Mouse (Mus musculus): ENCODE results near the gene Tmem200c.

The Tmem200c gene

GRCm38 (mm10) chr17:68826323-68826722 is at the start of gene Tmem200c:
Gene Tmem200c (plus strand): TSS chr17:68826623.
- DNase-seq (ENCODE audit: low read depth, low spot score) = no peak

DNA sequence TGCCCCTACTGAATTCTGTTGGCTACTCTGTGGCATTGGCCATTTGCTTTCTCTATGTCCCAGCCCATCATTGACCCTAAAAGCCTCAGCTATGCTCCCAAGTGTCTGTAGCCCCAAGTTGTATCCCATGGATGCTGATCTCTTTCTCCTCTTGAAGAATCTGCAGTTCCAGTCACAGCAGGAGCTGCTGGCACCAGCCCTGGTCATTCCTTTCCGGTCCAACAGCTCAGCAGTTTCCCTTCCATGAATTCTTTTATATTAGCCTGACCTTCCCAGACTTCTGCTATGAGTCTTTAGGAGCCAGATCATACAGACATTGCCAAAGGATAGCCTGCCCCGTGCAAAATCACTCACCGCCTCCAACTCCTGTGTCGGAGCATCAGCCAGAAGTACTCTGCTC is 32.7 kb upstream of the Tmem200c start:
- no peak for DNase-seq (ENCODE audit: low read depth, low spot score)

DNA sequence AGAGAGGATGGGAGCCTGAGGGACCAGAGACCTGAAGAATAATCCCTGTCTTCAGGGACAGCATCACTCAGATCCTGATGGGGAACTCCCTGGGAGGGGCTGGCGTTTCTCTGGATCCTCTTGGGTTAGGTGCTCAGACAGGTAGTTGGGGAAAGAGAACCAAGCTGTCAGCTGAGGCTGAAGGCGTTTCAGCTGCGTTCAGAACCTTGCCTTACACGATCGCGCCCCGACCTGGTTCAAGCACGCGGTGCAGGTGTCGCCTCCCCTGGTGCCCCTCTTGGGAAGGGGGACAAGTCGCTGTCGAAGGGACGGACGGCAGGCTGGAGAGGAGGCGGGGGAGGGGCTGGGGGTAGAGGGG is 10.2 kb downstream of the Tmem200c start:
- DNase-seq (ENCODE audit: low read depth, low spot score) = no peak

GRCm38 (mm10) chr17:68837013-68837858 is 10.8 kb downstream of the Tmem200c start:
- no peak for DNase-seq (ENCODE audit: low read depth, low spot score)

GRCm38 (mm10) chr17:68837859-68838194 is 11.4 kb downstream of the Tmem200c start:
- no peak for DNase-seq (ENCODE audit: low read depth, low spot score)

DNA sequence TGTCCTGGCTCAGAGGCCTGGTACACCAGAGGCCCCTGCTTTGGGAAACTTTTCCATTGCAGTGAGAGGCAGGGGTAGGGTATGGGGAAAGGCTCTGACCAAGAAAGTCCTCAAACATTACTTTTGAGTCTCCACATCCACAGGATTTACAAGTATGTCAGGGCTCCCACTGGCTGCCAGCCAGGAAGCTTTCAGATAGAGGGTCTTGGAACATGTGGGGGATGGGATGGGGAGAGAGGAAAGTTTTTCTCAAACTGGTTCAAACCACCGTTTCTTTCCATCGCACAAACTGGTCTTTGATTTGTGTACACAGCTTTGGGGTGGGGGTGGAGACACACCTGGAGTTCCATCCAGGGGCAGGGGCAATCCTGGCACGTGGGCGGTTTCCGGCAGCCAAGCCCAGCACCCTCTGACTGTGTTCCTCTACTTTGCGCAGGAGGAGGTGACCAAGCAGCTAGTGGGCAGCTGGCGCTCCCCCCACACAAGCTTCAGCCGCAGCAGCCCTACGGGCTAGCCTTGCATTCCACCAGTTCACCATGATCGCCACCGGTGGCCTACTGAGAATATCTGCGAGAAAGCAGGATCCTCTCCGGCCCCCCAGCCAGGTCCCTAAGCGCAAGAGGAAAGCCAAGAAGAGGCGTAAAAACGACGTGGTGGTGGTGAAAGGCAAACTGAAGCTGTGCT is 13.6 kb downstream of the Tmem200c start:
- no peak for DNase-seq (ENCODE audit: low read depth, low spot score)

DNA sequence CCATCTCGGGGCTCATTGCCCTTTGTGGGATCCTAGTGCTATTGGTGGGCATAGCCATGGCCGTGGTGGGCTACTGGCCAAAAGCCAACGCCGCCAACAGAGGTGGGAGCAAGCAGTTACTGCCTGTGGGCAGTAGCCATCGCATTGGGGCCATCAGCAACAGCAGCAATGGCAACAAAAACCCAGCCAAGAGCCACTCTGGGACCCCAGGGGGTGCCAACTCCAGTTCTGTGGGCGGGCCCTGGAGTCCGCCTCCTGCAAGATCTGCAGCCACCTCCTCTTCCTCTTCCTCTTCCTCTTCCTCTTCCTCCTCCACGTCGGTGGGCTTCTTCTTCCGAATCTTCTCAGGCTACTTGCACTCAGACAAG is 14.1 kb downstream of the Tmem200c start:
- DNase-seq (ENCODE audit: low read depth, low spot score) = no peak

DNA sequence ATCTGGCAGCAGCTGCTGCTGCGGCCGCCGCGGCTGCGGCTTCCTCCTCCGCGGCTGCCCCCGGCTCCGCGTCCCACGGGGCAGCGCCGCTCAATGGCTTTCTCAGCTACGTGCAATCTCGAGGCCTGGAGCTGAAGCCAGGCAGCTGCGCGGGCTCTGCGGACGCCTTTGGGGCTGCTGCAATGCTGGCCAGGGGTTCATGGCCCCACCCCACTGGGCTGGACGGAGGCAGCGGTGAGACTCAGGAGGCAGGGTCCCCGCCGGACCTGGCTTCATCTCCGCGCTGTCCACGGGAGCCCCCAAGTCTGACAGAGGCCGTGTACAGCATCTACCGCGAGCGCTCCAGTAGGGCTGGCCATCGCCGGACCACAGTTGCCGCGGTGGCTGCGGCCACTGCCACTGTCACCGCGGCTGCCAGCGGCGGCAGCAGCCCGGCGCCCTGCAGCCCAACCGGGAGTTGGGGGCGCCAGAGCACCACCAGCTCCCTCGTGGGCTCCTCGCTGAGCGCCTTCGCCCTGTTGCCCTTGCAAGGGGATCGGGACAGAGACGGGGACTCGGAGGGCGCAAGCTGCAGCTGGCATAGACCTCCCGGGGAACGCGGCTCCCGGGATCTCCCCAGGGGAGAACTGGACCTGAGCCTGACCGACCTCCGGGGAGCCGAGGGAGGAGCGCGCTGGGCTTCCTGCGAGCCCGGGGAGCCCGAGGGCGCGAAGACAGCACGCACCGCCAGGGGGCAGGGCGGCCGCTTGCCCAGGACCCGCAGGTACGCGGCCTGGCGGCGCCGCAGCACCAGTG is 14.9 kb downstream of the Tmem200c start:
- no peak for DNase-seq (ENCODE audit: low read depth, low spot score)

DNA sequence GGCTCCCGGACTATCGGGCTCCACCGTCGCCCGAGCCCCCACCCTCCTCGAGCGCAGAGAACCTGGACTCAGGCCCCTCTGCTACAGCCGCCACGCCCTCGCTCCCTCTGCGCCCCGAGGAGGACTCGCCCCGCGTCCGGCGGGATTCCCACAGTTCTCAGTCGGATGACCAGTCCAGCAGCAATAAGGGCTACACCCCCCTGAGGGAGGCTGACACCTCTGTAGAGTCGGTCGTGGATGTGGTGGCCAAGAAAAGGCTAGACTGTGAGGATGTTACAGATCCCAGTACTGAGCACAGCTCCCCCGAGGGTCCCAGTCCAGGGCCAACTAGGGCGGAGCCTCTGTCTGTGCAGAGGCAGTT is 15.4 kb downstream of the Tmem200c start:
- DNase-seq (ENCODE audit: low read depth, low spot score) = no peak

DNA sequence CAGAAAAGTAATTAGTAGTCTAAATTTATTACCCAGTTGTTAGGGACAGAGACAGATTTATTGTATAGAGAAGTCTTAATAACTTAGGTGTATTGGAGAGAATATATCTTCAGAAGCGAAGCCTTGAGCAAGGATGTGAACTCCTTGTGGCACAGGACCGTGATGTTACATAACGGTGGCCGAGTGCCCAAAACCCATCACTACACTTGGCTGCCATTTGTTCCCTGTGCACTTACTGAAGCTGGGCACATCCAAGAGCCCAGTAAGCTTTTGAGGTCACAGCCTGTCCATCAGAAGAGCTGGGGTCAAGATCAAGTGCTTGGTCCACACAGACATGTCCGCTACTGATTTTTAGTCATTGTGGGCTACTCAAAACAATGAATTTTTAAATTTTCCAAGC is 19.5 kb downstream of the Tmem200c start:
- no peak for DNase-seq (ENCODE audit: low read depth, low spot score)

DNA sequence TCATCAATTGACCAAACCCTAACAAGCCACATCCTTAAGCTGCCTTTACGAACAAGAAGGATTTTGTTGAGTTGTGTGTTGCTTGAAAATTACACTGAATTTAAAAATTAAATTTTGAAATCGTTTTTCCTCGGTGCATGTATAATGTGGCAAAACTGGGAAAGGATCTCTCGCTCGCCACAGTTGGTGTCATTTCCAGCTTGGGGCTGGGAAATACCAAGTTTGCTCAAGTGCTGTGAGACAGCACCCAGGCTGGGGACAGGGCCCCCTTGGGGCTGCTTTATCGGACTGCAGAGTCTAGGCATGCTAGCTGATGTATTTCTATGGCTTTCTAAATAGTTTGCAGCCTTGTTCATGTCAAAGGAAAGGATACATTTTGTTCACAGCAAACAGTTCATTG is 22.3 kb downstream of the Tmem200c start:
- DNase-seq (ENCODE audit: low read depth, low spot score) = no peak

DNA sequence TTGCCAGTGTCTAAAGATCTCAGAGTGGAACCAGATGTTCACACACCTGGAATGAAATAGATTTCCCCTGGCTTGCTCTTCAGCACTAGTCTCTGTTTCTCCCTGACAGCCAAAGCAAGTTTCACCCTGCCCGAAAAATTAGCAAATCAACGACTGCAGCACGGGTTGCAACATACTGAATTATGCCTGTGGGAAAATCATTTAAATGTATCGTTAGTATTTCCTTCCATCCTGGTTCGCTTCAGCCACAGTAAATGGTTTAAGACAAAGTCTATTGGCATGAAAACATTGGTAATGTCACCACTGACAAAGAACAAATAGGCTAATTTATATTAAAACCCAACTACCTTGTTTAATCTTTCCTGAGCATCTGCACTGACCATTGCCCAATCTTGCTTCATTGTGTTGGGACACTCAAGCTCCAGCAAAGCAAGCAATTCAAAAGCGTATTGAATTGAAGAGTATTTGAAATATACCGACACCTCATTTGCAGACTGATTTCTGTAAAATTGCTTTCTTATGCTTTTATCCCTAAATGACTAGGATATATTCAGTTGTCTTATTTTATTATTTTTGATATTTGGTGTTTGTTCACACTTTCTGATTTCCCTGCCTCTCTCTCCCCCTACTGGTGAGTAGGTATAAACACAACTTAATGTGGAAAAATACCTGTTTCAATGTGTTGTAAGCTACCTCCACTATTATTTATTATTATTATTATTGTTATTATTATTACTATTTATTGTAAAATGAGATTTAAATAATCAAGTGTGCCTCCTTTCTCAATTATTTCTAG is 25.9 kb downstream of the Tmem200c start:
- DNase-seq (ENCODE audit: low read depth, low spot score) = no peak

GRCm38 (mm10) chr17:68864175-68864574 is 37.8 kb downstream of the Tmem200c start:
- no peak for DNase-seq (ENCODE audit: low read depth, low spot score)

- no peak for DNase-seq (ENCODE audit: low read depth, low spot score)
Measured at GRCm38 (mm10) chr17:68868439-68868838, 42.0 kb downstream of the Tmem200c start.

GRCm38 (mm10) chr17:68874021-68874420 is 47.6 kb downstream of the Tmem200c start:
- DNase-seq (ENCODE audit: low read depth, low spot score) = no peak

GRCm38 (mm10) chr17:68875251-68875650 is 48.8 kb downstream of the Tmem200c start:
- DNase-seq (ENCODE audit: low read depth, low spot score) = no peak

DNA sequence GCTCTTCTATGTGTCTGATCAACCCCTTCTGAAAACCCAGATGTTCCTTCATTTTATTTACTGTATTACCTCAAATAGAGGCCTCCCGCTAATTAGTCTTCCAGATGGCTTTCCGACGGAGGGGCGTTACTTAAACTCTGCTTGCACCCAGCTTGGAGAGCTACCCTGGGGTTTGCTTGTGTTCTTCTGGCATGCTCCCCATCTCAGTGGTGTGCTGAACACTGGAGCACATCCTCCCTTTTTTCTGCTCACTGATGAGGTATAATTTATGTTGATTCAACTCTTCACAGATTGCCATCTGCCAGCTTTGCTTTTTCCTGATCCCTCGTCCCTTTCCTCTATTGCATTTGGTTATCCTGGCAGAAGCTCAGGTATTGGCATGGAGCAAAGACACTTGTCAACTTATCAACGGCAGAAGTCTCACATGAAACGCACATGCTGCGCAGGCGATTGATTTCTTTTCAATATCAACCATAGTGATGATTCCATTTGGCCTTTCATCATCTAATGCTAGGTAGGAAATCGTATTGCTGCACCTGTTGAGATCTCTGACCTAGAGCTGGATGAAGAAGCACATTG is 49.6 kb downstream of the Tmem200c start:
- DNase-seq (ENCODE audit: low read depth, low spot score) = no peak

GRCm38 (mm10) chr17:68881725-68882524 is 55.5 kb downstream of the Tmem200c start:
- no peak for DNase-seq (ENCODE audit: low read depth, low spot score)

- DNase-seq (ENCODE audit: low read depth, low spot score) = no peak
Measured at GRCm38 (mm10) chr17:68883474-68884083, 57.2 kb downstream of the Tmem200c start.

DNA sequence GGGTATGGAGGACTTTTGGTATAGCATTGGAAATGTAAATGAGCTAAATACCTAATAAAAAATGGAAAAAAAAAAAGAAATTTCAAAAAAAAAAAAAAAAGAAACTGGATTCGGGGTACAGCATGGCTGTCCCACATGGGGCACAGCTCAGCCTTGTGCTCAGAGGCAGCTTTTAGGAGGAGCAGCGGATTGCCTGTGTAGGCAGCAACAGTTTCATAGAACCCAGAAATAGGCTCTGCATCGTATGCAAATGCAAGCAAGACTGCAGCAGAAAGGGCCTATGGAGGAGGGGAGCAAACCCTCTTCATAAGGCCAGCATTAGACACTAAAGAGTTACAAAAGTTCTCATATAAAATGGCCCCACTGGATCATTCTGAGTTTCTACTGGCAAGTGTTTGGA is 64.2 kb downstream of the Tmem200c start:
- DNase-seq (ENCODE audit: low read depth, low spot score) = no peak

Measured in CD4-positive helper T cell, adult 2 months (primary cell).